Mouse (Mus musculus) liver, postnatal 0 days (tissue): Measurements from ENCODE around the gene Eif4g3. TPM values are rescaled to one million over a fixed set of nuclear protein-coding genes. Genes with fewer than 3 reads are reported as not detected.

Experiments used
- ATAC-seq: fragments of 200-750 bp; cut with Nextera tagmentation; 2 replicates; pipeline ENCODE4 v1.8.0; 2017; ENCODE audit warnings: mild to moderate bottlenecking, moderate library complexity
- DNase-seq: peaks from one replicate; pipeline ENCODE4 v3.0.0-alpha.2; 2016
- H3K27ac ChIP-seq: fragments of 300-500 bp; sonication (generic); 2 replicates; pipeline ENCODE4 v1.5.1; 2014; ENCODE audit warnings: antibody characterized with exemption, moderate library complexity, mild to moderate bottlenecking, low read depth
- H3K27me3 ChIP-seq: fragments of 300-500 bp; sonication (generic); 2 replicates; pipeline ENCODE4 v1.6.1; 2014; ENCODE audit warnings: low read length, control low read depth, mixed read lengths; ENCODE audit not compliant: insufficient read depth
- H3K36me3 ChIP-seq: fragments of 300-500 bp; sonication (generic); replicated peaks from 2 replicates; pipeline ENCODE4 v1.6.1; 2014; ENCODE audit warnings: mild to moderate bottlenecking, control low read depth, low read length, moderate library complexity, mixed read lengths; ENCODE audit not compliant: insufficient read depth
- H3K4me1 ChIP-seq: fragments of 300-500 bp; sonication (generic); 2 replicates; pipeline ENCODE4 v1.6.1; 2014; ENCODE audit warnings: antibody characterized with exemption, mild to moderate bottlenecking, control low read depth; ENCODE audit not compliant: insufficient read depth
- H3K4me2 ChIP-seq: fragments of 300-500 bp; sonication (generic); 2 replicates; pipeline ENCODE4 v1.6.1; 2014; ENCODE audit warnings: low read depth, mild to moderate bottlenecking, low read length, moderate library complexity, mixed read lengths
- H3K4me3 ChIP-seq: fragments of 300-500 bp; sonication (generic); 2 replicates; pipeline ENCODE4 v1.5.1; 2014; ENCODE audit warnings: low read depth, low read length
- H3K9ac ChIP-seq: fragments of 300-500 bp; sonication (generic); replicated peaks from 2 replicates; pipeline ENCODE4 v1.6.1; 2014; ENCODE audit warnings: mild to moderate bottlenecking, moderate library complexity
- H3K9me3 ChIP-seq: fragments of 300-500 bp; sonication (generic); 2 replicates; pipeline ENCODE4 v1.6.1; 2016; ENCODE audit warnings: mild to moderate bottlenecking, control low read depth, low read length, mixed read lengths
- CTCF ChIP-seq: sonication (generic); IDR thresholded peaks from 2 replicates; pipeline ENCODE4 v1.5.1; 2016; ENCODE audit warnings: antibody characterized with exemption, low read depth
- EP300 ChIP-seq: IDR thresholded peaks from 2 replicates; pipeline ENCODE4 v1.6.1; 2016; ENCODE audit warnings: antibody characterized with exemption, low read depth, mild to moderate bottlenecking
- WGBS: fragments of 180-500 bp; shearing (Covaris S2); extraction: QIAGEN DNeasy Blood & Tissue Kit; methylation state at CpG from one replicate; pipeline ENCODE4 v1.1.7; 2014; ENCODE audit not compliant: insufficient replicate concordance; 5-methylcytosine and 5-hydroxymethylcytosine counted together
- polyA plus RNA-seq: library from polyadenylated mRNA; unstranded; fragments of >200 nt; fragmentation: Nextera tagmentation; extraction: Ambion mirVana; gene quantifications from 2 replicates; pipeline ENCODE4 v1.2.1, GENCODE M21; 2015

The Eif4g3 gene
- polyA plus RNA-seq, 1 experiment from 2014 or later = 5.8 TPM

GRCm38 (mm10) chr4:138033871-138034270 is 41.0 kb downstream of the Eif4g3 start:
- H3K4me2 ChIP-seq = no peak overlapping the region
- ATAC-seq = no peak
- WGBS = 79% methylated on average over 4 of the region's 4 CpGs

GRCm38 (mm10) chr4:138035435-138036120 is 42.8 kb downstream of the Eif4g3 start:
- Histone ChIP-seq H3K27me3 (no peaks in the 10 kb centered on the region), H3K4me1 (0 out of 2 replicates have a peak, but pooled peaks cover 3% of the 10 kb centered on the region), H3K4me2 (no peak overlapping the region), H3K9me3 (no peaks in the 10 kb centered on the region), H3K27ac (no peak overlapping the region), H3K9ac (no peak overlapping the region), H3K36me3 (peaks cover 12% of the 10 kb centered on the region), H3K4me3 (no peak overlapping the region)
- WGBS = 80% methylated on average over 9 of the region's 9 CpGs
- no peak for DNase-seq
- ATAC-seq = no peak
- TF ChIP-seq CTCF (no peak), EP300 (no peak)

More at GRCm38 (mm10) chr4:138033871-138034270, 41.0 kb downstream of the Eif4g3 start:
- Histone ChIP-seq H3K27ac (no peak overlapping the region), H3K36me3 (peaks cover 10% of the 10 kb centered on the region), H3K9ac (no peak overlapping the region), H3K4me1 (0 out of 2 replicates have a peak, but pooled peaks cover 3% of the 10 kb centered on the region), H3K4me3 (no peak overlapping the region), H3K27me3 (no peaks in the 10 kb centered on the region), H3K9me3 (no peaks in the 10 kb centered on the region)
- no peak for DNase-seq
- no peak for TF ChIP-seq EP300
- peak; percentile 27; the same call in 1 of the 2 replicates for TF ChIP-seq CTCF

- TF ChIP-seq EP300 = no peak
- TF ChIP-seq CTCF = no peak
- Histone ChIP-seq H3K4me2 (no peak overlapping the region), H3K4me3 (no peak overlapping the region), H3K9ac (no peak overlapping the region), H3K4me1 (0 out of 2 replicates have a peak, but pooled peaks cover 3% of the 10 kb centered on the region), H3K36me3 (peaks cover 8% of the 10 kb centered on the region; the same call in 1 of the 2 replicates), H3K27me3 (no peaks in the 10 kb centered on the region), H3K9me3 (no peaks in the 10 kb centered on the region), H3K27ac (no peak overlapping the region)
- DNase-seq (no peak), ATAC-seq (no peak)
- WGBS = 89% methylated on average over 8 of the region's 8 CpGs
Measured at GRCm38 (mm10) chr4:138037110-138037509, 44.3 kb downstream of the Eif4g3 start.

- Histone ChIP-seq H3K4me1 (0 out of 2 replicates have a peak, but pooled peaks cover 3% of the 10 kb centered on the region), H3K4me2 (no peak overlapping the region), H3K9ac (no peak overlapping the region), H3K9me3 (no peaks in the 10 kb centered on the region), H3K4me3 (no peak overlapping the region), H3K36me3 (peaks cover 11% of the 10 kb centered on the region; the same call in 1 of the 2 replicates), H3K27me3 (no peaks in the 10 kb centered on the region), H3K27ac (peak overlapping the region; percentile 59; the same call in 1 of the 2 replicates)
- DNase-seq = no peak
- ATAC-seq = no peak
- 81% methylated on average over 1 of the region's 1 CpGs for WGBS
- TF ChIP-seq CTCF = no peak
- no peak for TF ChIP-seq EP300
Measured at GRCm38 (mm10) chr4:138037896-138038295, 45.1 kb downstream of the Eif4g3 start.

- DNase-seq = peak; percentile 43
- TF ChIP-seq EP300 (no peak), CTCF (no peak)
- Histone ChIP-seq H3K36me3 (peaks cover 11% of the 10 kb centered on the region; the same call in 1 of the 2 replicates), H3K4me1 (0 out of 2 replicates have a peak, but pooled peaks cover 3% of the 10 kb centered on the region), H3K4me3 (no peak overlapping the region), H3K9me3 (no peaks in the 10 kb centered on the region), H3K9ac (no peak overlapping the region), H3K4me2 (no peak overlapping the region), H3K27ac (peak overlapping the region; percentile 68), H3K27me3 (no peaks in the 10 kb centered on the region)
- 63% methylated on average over 13 of the region's 13 CpGs for WGBS
- ATAC-seq = peak; percentile 62
Measured at GRCm38 (mm10) chr4:138038365-138039274, 45.8 kb downstream of the Eif4g3 start.

GRCm38 (mm10) chr4:138039275-138039651 is 46.4 kb downstream of the Eif4g3 start:
- Histone ChIP-seq H3K27me3 (no peaks in the 10 kb centered on the region), H3K4me3 (no peak overlapping the region), H3K36me3 (peaks cover 11% of the 10 kb centered on the region; the same call in 1 of the 2 replicates), H3K9ac (no peak overlapping the region), H3K27ac (peak overlapping the region; percentile 68; the same call in 1 of the 2 replicates), H3K9me3 (no peaks in the 10 kb centered on the region), H3K4me1 (0 out of 2 replicates have a peak, but pooled peaks cover 3% of the 10 kb centered on the region), H3K4me2 (no peak overlapping the region)
- DNase-seq (no peak), ATAC-seq (no peak)
- no peak for TF ChIP-seq EP300
- no peak for TF ChIP-seq CTCF
- WGBS = 83% methylated on average over 9 of the region's 9 CpGs
